Mouse (Mus musculus): Measurements from ENCODE around the gene Cxcr1.

- TF ChIP-seq CTCF (IDR thresholded peaks at IDR 0.05; ENCODE audit: control insufficient read depth, insufficient read depth, insufficient replicate concordance, low read depth, low read length) (no peak), POLR2A (IDR thresholded peaks at IDR 0.05; ENCODE audit: control insufficient read depth, low read depth, low read length) (no peak)
Measured at GRCm38 (mm10) chr1:74197726-74198470, 3.5 kb upstream of the Cxcr1 start.
